Mouse (Mus musculus): ENCODE measurements at regions not wholly inside any gene's neighbourhood (a gene's known extent, or its start where the extent isn't known, plus 50 kb on each side); places are given as distances from the start of the nearest gene placed in this dataset.
A peak's percentile ranks its signal among the peaks of the same experiment; 100 is the strongest.

GRCm38 (mm10) chr6:55627228-55627627, 53.8 kb downstream of the Neurod6 start:
- DNase-seq (ENCODE audit: low spot score): no peak

GRCm38 (mm10) chr6:55620366-55620765, 60.7 kb downstream of the Neurod6 start:
- no peak for DNase-seq (ENCODE audit: low spot score)

GRCm38 (mm10) chr6:55617922-55618481, 63.1 kb downstream of the Neurod6 start:
- DNase-seq (ENCODE audit: low spot score): no peak

- no peak for DNase-seq (ENCODE audit: low spot score)
Observed at GRCm38 (mm10) chr6:55610395-55610794, 70.7 kb downstream of the Neurod6 start.

GRCm38 (mm10) chr6:55609976-55610375, 71.1 kb downstream of the Neurod6 start:
- peak; percentile 19 for DNase-seq (ENCODE audit: low spot score)

- no peak for DNase-seq (ENCODE audit: low spot score)
Observed at GRCm38 (mm10) chr6:55609053-55609452, 72.0 kb downstream of the Neurod6 start.

- DNase-seq (ENCODE audit: low spot score): no peak
Observed at GRCm38 (mm10) chr6:55597088-55597487, 84.0 kb downstream of the Neurod6 start.

- no peak for DNase-seq (ENCODE audit: low spot score)
Observed at GRCm38 (mm10) chr6:55592126-55592525, 88.9 kb downstream of the Neurod6 start.

GRCm38 (mm10) chr6:55581106-55581505, 100.0 kb downstream of the Neurod6 start:
- no peak for DNase-seq (ENCODE audit: low spot score)

GRCm38 (mm10) chr6:55580036-55580435, 101.0 kb downstream of the Neurod6 start:
- DNase-seq (ENCODE audit: low spot score): no peak

GRCm38 (mm10) chr6:55579611-55580010, 101.5 kb downstream of the Neurod6 start:
- no peak for DNase-seq (ENCODE audit: low spot score)

- no peak for DNase-seq (ENCODE audit: low spot score)
Observed at GRCm38 (mm10) chr6:55579105-55579504, 102.0 kb downstream of the Neurod6 start.

- DNase-seq (ENCODE audit: low spot score): no peak
Observed at GRCm38 (mm10) chr6:55578051-55578450, 103.0 kb downstream of the Neurod6 start.

GRCm38 (mm10) chr6:55567521-55567920, 113.5 kb downstream of the Neurod6 start:
- DNase-seq (ENCODE audit: low spot score): no peak

- no peak for DNase-seq (ENCODE audit: low spot score)
Observed at GRCm38 (mm10) chr6:55565260-55566209, 113.8 kb downstream of the Adcyap1r1 start.

GRCm38 (mm10) chr6:55560606-55561005, 108.8 kb downstream of the Adcyap1r1 start:
- no peak for DNase-seq (ENCODE audit: low spot score)

- no peak for DNase-seq (ENCODE audit: low spot score)
Observed at GRCm38 (mm10) chr6:55559797-55560196, 108.0 kb downstream of the Adcyap1r1 start.
